Mouse (Mus musculus) testis, adult 10 weeks (tissue): ENCODE data around the gene Arhgef40. TPM values are rescaled to one million over a fixed set of nuclear protein-coding genes. Genes with fewer than 3 reads are reported as not detected.

Experiments
- polyA plus RNA-seq: library from polyadenylated mRNA; stranded (reverse); fragments of 350-450 nt; fragmentation: Illumina TruSeq; extraction: RNeasy Lipid Tissue Mini Kit (QIAGEN cat#74804); gene quantifications from one replicate; pipeline ENCODE4 v1.2.3, GENCODE M21; 2014; ENCODE audit warnings: low read depth, low replicate concordance

Gene Arhgef40
- polyA plus RNA-seq, result 1.4 TPM

DNA sequence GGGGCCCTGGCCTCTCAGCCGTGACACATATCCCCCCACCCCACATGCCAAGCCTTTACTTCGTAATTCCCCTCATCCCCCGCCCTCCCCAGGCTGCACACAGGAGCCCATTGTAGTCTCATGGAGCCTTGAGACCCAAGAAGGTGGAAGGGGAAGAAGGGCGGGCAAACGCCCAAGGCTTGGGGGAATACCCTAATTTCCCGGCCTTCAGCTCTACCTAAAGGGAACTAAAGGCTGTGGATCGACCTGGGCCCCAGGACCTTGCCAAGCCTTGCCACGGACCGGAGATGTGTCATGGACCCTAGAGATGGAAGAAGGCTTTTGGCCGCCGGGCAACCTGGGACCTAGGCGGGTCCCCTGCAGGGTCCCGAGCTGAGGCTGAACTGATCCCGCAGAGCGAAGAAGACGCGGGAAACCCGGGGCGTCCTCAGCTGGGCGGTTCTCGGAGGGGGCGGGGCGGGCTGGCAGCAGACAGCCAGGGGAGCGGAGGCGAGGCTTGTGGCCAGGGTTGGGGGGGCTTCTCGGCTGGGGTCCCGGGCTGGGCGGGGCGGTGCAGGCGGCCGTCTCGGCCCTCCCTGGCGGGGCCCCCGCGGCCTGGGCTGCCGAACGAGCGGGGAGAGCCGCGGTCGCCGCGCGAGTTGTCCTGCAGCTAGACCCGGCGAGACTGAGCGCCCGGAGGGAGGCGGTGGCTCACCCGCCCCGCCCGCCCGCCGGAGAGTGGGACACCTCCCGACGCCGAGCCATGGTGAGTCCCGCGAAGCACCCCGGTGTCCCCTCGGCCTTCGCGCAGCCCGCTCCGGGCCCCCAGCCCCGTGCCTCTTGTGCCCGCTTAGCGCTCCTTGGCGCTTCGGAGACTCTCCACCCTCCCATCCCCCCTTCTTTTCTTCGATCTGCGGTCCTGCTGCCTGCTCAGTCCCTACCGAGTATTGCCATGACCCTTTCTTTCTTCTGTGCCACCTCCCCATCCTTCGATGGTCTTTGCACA, at the start of gene Arhgef40:
Arhgef40 (plus strand) TSS at position 473 of the 985 bp plus-strand sequence.

GRCm38 (mm10) chr14:52015445-52016100, 31.1 kb downstream of the Arhgef40 start, which contains the start of gene Tmem253:
Gene Tmem253, plus strand, starts transcription at chr14:52015658.

DNA sequence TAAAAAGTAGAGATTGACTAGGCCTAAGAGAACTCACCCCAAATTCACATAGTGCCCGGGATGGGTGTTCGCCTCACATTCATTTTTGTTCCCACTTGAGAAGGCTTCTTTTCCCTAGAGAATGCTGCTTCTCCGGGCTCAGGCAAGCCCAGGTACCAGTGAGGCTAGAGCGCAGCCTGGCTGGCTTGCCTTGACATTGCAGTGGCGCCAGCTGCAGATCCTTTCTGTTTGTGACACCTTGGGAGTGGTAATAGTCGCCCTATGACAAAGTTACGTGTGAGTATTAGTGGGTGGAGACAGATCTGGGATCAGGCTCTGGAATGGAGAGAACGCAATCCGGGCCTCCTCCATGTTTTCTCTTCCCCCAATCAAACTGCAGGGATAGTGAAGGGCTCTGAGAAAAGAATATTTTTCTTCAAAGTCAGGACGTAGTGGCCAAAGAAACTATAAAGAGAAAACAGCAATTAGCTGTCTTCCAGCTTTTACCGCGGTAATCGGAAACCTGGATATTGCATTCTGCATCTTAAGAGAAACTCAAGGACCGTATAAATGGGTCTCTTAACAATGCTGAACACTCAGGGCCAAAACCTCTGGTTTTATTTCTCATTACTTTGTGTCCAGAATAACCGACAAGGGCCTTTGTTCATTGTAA, 36.1 kb downstream of the Arhgef40 start, which contains the start of gene Zfp219:
Zfp219 (minus strand) TSS at position 248 of the 652 bp plus-strand sequence.

GRCm38 (mm10) chr14:52042359-52042758, 57.8 kb downstream of the Arhgef40 start, which contains the start of gene Olfr221:
Gene Olfr221, minus strand, starts transcription at chr14:52042459.

Other genes with a start within 250 kb of the Arhgef40 start
- gene Ang4, start 211.1 kb upstream of the Arhgef40 start, polyA plus RNA-seq, result 0.34 TPM
- gene AY358078, start 184.7 kb upstream of the Arhgef40 start, polyA plus RNA-seq, result 6.6 TPM
- gene Ear6, start 131.0 kb upstream of the Arhgef40 start, polyA plus RNA-seq, result not detected
- 2.7 TPM for gene Mettl17, start 99.9 kb upstream of the Arhgef40 start, polyA plus RNA-seq
- 0.08 TPM for gene Slc39a2, start 91.8 kb upstream of the Arhgef40 start, polyA plus RNA-seq
- gene Ndrg2, start 70.6 kb upstream of the Arhgef40 start, polyA plus RNA-seq, result 30.5 TPM
- gene Tppp2, start 66.3 kb upstream of the Arhgef40 start, polyA plus RNA-seq, result 324 TPM
- not detected for gene Rnase13, start 61.9 kb upstream of the Arhgef40 start, polyA plus RNA-seq
- not detected for gene Tmem253, start 30.9 kb downstream of the Arhgef40 start, polyA plus RNA-seq
- 3.2 TPM for gene Zfp219, start 36.0 kb downstream of the Arhgef40 start, polyA plus RNA-seq
- 0.15 TPM for gene Olfr221, start 57.7 kb downstream of the Arhgef40 start, polyA plus RNA-seq
- gene Hnrnpc, start 119.3 kb downstream of the Arhgef40 start, polyA plus RNA-seq, result 187 TPM
- 341 TPM for gene Rpgrip1, start 126.0 kb downstream of the Arhgef40 start, polyA plus RNA-seq
- 67.2 TPM for gene Supt16, start 212.7 kb downstream of the Arhgef40 start, polyA plus RNA-seq